Mouse (Mus musculus): Measurements from ENCODE around the gene Atp11a.

DNA sequence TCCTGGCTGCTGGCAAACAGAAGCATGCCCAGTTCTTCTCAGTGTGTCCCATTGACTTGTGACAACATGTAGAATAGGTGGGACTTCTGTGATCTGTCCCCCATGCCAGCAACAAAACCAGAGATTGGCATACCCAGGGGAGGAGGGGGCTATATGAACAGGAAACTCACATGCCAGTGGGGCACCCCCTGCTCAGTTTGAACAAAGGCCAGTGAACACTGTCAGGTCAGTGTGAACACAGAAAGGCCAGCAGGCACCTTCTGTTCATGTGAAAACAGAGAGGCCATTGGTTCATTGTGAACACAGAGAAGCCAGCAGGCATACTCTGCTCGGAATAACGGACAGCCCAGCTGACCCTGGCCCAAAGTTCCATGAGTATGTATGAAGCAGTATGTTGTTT, 52.7 kb downstream of the Atp11a start:
- no peak for TF ChIP-seq CTCF (IDR thresholded peaks at IDR 0.05; ENCODE audit: low read depth)
- TF ChIP-seq EP300 (optimal IDR thresholded peaks at IDR 0.05), result no peak
